Mouse (Mus musculus): ENCODE measurements at regions not wholly inside any gene's neighbourhood (a gene's known extent, or its start where the extent isn't known, plus 50 kb on each side); places are given as distances from the start of the nearest gene placed in this dataset.
"Not testable (repeated sequence)": the region's sequence is repeated elsewhere in the genome, so short reads cannot be mapped to it uniquely, and the experiment has no call there.

- no peak for DNase-seq (ENCODE audit: low spot score in 2 of 2)
These were observed 60.6 kb upstream of the Klf13 start for GRCm38 (mm10) chr7:63998995-63999960.

GRCm38 (mm10) chr7:63997997-63998396, 59.3 kb upstream of the Klf13 start:
- DNase-seq (ENCODE audit: low spot score in 2 of 2) = no peak

- no peak for DNase-seq (ENCODE audit: low spot score in 2 of 2)
These were observed 57.9 kb upstream of the Klf13 start for GRCm38 (mm10) chr7:63996581-63997098.

- DNase-seq (ENCODE audit: low spot score in 2 of 2) = no peak
These were observed 56.7 kb upstream of the Klf13 start for GRCm38 (mm10) chr7:63995255-63995980.

- DNase-seq (ENCODE audit: low spot score in 2 of 2) = not testable (repeated sequence)
These were observed 56.1 kb upstream of the Klf13 start for GRCm38 (mm10) chr7:63994769-63995168.

GRCm38 (mm10) chr7:63992155-63992554, 53.4 kb upstream of the Klf13 start:
- DNase-seq (ENCODE audit: low spot score in 2 of 2) = no peak

- peak; percentile 62 to 72 for DNase-seq (ENCODE audit: low spot score in 2 of 2)
These were observed 52.6 kb upstream of the Klf13 start for GRCm38 (mm10) chr7:63991085-63992010.

GRCm38 (mm10) chr7:63990312-63991028, 51.8 kb upstream of the Klf13 start:
- no peak for DNase-seq (ENCODE audit: low spot score in 2 of 2)

GRCm38 (mm10) chr7:63989736-63990135, 51.0 kb upstream of the Klf13 start:
- no peak for DNase-seq (ENCODE audit: low spot score in 2 of 2)

Measured in layer of hippocampus, adult 8-10 months (tissue).